Mouse (Mus musculus) CD8-positive naive resting alpha-beta T cell, adult 57 days (primary cell): ENCODE data around the gene Ankfy1. TPM values are rescaled to one million over a fixed set of nuclear protein-coding genes. Genes with fewer than 3 reads are reported as not detected.

Experiments used
- total RNA-seq: library from RNA; stranded (reverse); gene quantifications from one replicate; pipeline ENCODE4 v1.2.4, GENCODE M21; 2023

Gene Ankfy1
- total RNA-seq, result 60.3 TPM

GRCm38 (mm10) chr11:72689551-72690510 lies at the start of gene Ankfy1:
Ankfy1 (plus strand) TSS chr11:72690006.

GRCm38 (mm10) chr11:72795455-72796295 lies 105.9 kb downstream of the Ankfy1 start, which contains the start of the genes Cyb5d2 and Zzef1:
Cyb5d2 (minus strand) TSS chr11:72796142.
Zzef1 (plus strand) TSS chr11:72796226.

Other genes with a start within 250 kb of the Ankfy1 start
- gene Mybbp1a, start 248.7 kb upstream of the Ankfy1 start, total RNA-seq, result 168 TPM
- gene Spns2, start 200.1 kb upstream of the Ankfy1 start, total RNA-seq, result 2.9 TPM
- 3.0 TPM for gene Spns3, start 139.5 kb upstream of the Ankfy1 start, total RNA-seq
- gene Ube2g1, start 82.7 kb upstream of the Ankfy1 start, total RNA-seq, result 34.3 TPM
- 3.7 TPM for gene Cyb5d2, start 106.1 kb downstream of the Ankfy1 start, total RNA-seq
- gene Zzef1, start 106.2 kb downstream of the Ankfy1 start, total RNA-seq, result 87.4 TPM